Mouse (Mus musculus) lung, adult 18-20 months (tissue): ENCODE data around the gene Icmt.

ENCODE experiments used
- DNase-seq, 2 experiments: peaks; one replicate each; pipeline ENCODE4 v3.0.0; 2022; ENCODE audit warnings: mixed read lengths in 2 of 2

The Icmt gene

GRCm38 (mm10) chr4:152340584-152341284 lies 43.7 kb downstream of the Icmt start:
- DNase-seq, result no peak

GRCm38 (mm10) chr4:152343296-152343695 lies 46.3 kb downstream of the Icmt start:
- no peak for DNase-seq

GRCm38 (mm10) chr4:152344651-152345050 lies 47.6 kb downstream of the Icmt start:
- no peak for DNase-seq

- DNase-seq, result peak; percentile 77 to 86
These were observed 48.3 kb downstream of the Icmt start for GRCm38 (mm10) chr4:152345120-152345889.

GRCm38 (mm10) chr4:152349837-152350381 lies 52.9 kb downstream of the Icmt start:
- DNase-seq, result no peak

GRCm38 (mm10) chr4:152350722-152351421 lies 53.8 kb downstream of the Icmt start:
- no peak for DNase-seq

- peak; percentile 30 to 33 for DNase-seq
These were observed 54.6 kb downstream of the Icmt start for GRCm38 (mm10) chr4:152351422-152352305.

GRCm38 (mm10) chr4:152353886-152354637 lies 57.0 kb downstream of the Icmt start:
- peak in 1 of 2 experiments; percentile 22 for DNase-seq

- no peak for DNase-seq
These were observed 58.6 kb downstream of the Icmt start for GRCm38 (mm10) chr4:152355672-152356071.
